Mouse (Mus musculus) small intestine, adult 2 months (tissue): Measurements from ENCODE around the gene Coa3. TPM values are rescaled to one million over a fixed set of nuclear protein-coding genes. Genes with fewer than 3 reads are reported as not detected.

ENCODE experiments used
- H3K27ac ChIP-seq: fragments of 200-500 bp; 2 replicates; pipeline ENCODE4 v1.5.1; 2012; ENCODE audit warnings: low read depth, low read length, control low read depth, inconsistent platforms; ENCODE audit not compliant: insufficient read depth
- H3K27me3 ChIP-seq: fragments of 200-500 bp; 2 replicates; pipeline ENCODE4 v1.6.1; 2012; ENCODE audit warnings: mild to moderate bottlenecking, moderate library complexity, low read length, inconsistent platforms; ENCODE audit not compliant: control insufficient read depth, insufficient read depth
- H3K36me3 ChIP-seq: fragments of 200-500 bp; 2 replicates; pipeline ENCODE4 v1.6.1; 2012; ENCODE audit warnings: mild to moderate bottlenecking, low read length, control low read depth, inconsistent platforms; ENCODE audit not compliant: control insufficient read depth, insufficient read depth
- H3K4me1 ChIP-seq: fragments of 200-500 bp; 2 replicates; pipeline ENCODE4 v1.6.1; 2012; ENCODE audit warnings: low read length, inconsistent platforms, mixed read lengths; ENCODE audit not compliant: control insufficient read depth, insufficient read depth, insufficient read length
- H3K4me3 ChIP-seq: fragments of 200-500 bp; 2 replicates; pipeline ENCODE4 v1.5.1; 2012; ENCODE audit warnings: low read depth, mild to moderate bottlenecking, control low read depth, inconsistent platforms, low read length, moderate library complexity
- CTCF ChIP-seq: fragments of 200-500 bp; IDR thresholded peaks from 2 replicates; pipeline ENCODE4 v1.5.1; 2012; ENCODE audit warnings: low read depth, mild to moderate bottlenecking, control low read depth, inconsistent platforms, low read length, moderate library complexity, mixed read lengths; ENCODE audit not compliant: insufficient replicate concordance, insufficient read length; ENCODE audit errors: extremely low read depth
- POLR2A ChIP-seq: fragments of 200-500 bp; IDR thresholded peaks from 2 replicates; pipeline ENCODE4 v1.6.1; 2012; ENCODE audit warnings: low read depth, mild to moderate bottlenecking, control low read depth, inconsistent platforms, low read length, moderate library complexity
- WGBS: fragments of 180-500 bp; shearing (Covaris S2); methylation state at CpG from one replicate; pipeline ENCODE4 v1.1.7; 2018; 5-methylcytosine and 5-hydroxymethylcytosine counted together
- polyA plus RNA-seq: library from polyadenylated mRNA; depleted of rRNA; stranded (reverse); fragments of >200 nt; gene quantifications from 2 replicates; pipeline ENCODE4 v1.2.3, GENCODE M21; 2012

The Coa3 gene
- polyA plus RNA-seq, 1 experiment = 479 TPM

GRCm38 (mm10) chr11:101279193-101279569 is 267 bp upstream of the Coa3 start:
- Histone ChIP-seq H3K4me3 (peak overlapping the region; percentile 76), H3K36me3 (no peaks in the 10 kb centered on the region), H3K27ac (no peak overlapping the region), H3K4me1 (peaks cover 24% of the 10 kb centered on the region), H3K27me3 (no peaks in the 10 kb centered on the region)
- WGBS = 58% methylated on average over 14 of the region's 14 CpGs
- TF ChIP-seq CTCF = no peak
- TF ChIP-seq POLR2A = no peak

DNA sequence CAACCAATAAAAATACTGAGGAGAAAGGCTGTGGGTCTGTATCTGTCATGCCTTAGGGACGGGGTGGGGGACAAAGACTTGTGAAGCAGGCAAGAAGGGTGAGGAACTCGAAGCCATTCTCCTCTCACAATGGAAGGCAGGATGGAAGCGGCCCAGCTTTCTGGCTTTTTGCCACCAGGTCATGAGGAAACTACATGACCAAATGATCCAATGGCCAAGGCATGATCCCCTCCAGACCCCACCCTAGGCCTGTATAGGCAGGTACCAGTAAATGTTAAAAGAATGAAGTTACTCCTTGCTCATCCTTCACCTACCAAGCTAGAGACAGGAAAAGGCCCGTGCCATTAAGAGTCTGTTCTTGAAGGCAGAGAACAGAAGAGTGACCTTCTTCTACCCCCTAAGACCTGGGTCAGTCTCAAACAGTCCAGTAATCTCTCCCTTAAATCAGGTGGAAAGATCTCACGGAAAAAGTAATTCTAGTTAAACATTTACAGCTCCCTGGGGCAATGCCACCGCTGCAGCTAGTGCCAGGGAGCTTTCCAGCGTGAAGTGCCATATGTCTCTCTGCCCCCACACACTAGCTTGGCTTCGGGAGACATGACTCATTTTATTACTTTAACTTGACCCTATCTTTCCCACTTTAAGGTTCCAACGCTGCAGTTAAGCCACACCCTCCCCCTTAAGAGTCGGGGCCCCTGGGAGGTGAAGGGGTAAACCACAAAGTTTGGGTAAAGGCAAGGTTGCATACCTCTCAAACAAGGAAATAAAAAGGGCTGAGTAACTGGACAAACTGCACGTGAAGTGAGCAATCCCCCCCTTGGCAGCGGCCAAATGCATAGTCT is 1.3 kb downstream of the Coa3 start:
- H3K27ac ChIP-seq = peak overlapping the region; percentile 94
- no peak for TF ChIP-seq POLR2A
- TF ChIP-seq CTCF = no peak
- no peaks in the 10 kb centered on the region for H3K27me3 ChIP-seq
- WGBS = 18% methylated on average over 12 of the region's 12 CpGs
- peaks cover 21% of the 10 kb centered on the region for H3K4me1 ChIP-seq
- peak overlapping the region; percentile 76 for H3K4me3 ChIP-seq
- H3K36me3 ChIP-seq = no peaks in the 10 kb centered on the region

DNA sequence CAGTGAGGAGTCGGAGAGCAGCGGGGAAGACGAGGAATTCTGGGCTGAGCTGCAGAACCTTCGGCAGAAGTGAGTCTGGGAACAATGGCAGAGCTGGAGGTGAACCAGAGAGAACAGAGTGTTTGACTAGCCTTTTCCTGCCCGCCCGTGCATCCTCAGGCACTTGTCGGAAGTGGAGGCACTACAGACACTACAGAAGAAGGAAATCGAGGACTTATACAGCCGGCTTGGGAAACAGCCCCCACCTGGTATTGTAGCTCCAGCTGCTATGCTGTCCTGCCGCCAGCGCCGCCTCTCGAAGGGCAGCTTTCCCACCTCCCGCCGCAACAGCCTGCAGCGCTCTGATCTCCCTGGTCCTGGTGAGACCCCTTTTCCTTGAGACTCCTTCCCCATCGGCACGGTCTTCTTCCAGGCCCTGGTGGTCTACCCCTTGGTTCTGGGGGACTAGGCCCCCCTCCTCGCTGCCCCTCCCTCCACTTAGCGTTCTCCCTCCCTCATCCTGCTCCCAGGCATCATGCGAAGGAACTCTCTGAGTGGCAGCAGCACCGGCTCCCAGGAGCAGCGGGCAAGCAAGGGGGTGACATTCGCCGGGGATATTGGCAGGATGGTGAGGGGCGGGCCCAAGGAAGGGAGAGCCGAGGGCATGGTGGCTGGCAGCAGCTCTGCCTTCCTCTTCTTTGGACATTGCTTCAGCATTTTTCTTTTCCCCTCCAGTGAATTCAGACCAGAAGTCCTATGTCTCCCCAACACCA is 2.4 kb downstream of the Coa3 start:
- Histone ChIP-seq H3K36me3 (no peaks in the 10 kb centered on the region), H3K4me3 (peak overlapping the region; percentile 21), H3K27me3 (no peaks in the 10 kb centered on the region), H3K27ac (no peak overlapping the region), H3K4me1 (peaks cover 21% of the 10 kb centered on the region)
- no peak for TF ChIP-seq POLR2A
- TF ChIP-seq CTCF = no peak
- 53% methylated on average over 27 of the region's 27 CpGs for WGBS

DNA sequence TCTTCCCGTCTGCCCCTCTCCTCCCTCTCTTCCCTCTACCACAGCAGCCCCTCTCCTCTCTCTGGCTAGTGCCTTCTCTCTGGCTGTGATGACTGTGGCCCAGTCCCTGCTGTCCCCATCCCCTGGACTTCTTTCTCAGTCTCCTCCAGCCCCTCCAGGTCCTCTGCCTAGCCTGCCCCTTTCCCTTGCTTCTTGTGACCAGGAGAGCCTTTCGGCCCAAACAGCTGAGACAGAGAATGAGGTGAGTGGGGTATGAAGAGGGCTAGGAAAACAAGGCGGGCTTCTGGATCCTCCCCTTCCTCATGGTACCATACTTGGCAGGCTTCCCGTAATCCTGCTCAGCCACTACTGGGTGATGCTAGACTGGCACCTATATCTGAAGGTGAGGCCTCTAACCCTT is 3.6 kb downstream of the Coa3 start:
- Histone ChIP-seq H3K36me3 (no peaks in the 10 kb centered on the region), H3K27me3 (no peaks in the 10 kb centered on the region), H3K27ac (no peak overlapping the region), H3K4me1 (peaks cover 21% of the 10 kb centered on the region), H3K4me3 (no peak overlapping the region)
- TF ChIP-seq CTCF = no peak
- TF ChIP-seq POLR2A = no peak
- WGBS = 69% methylated on average over 4 of the region's 4 CpGs

DNA sequence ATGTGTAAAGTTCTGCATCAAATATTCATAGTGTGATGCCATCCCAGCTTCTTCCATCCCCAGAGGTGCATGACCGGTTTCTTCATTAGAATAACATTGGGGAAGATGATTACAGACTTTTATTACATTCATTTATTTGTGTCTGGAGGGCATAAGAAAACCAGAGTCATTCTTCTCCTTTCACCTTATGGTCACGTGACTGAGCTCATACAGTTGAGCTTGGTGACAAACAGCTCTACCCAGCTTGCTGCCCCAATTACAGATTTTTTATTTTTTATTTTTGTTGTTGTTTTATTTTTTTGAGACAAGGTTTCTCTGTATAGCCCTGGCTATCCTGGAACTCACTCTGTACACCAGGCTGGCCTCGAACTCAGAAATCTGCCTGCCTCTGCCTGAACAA is 6.5 kb downstream of the Coa3 start:
- no peak for TF ChIP-seq CTCF
- no peak for TF ChIP-seq POLR2A
- peaks cover 18% of the 10 kb centered on the region for H3K4me1 ChIP-seq
- WGBS = 91% methylated on average over 3 of the region's 3 CpGs
- no peak overlapping the region for H3K4me3 ChIP-seq
- no peaks in the 10 kb centered on the region for H3K27me3 ChIP-seq
- no peak overlapping the region for H3K27ac ChIP-seq
- no peaks in the 10 kb centered on the region for H3K36me3 ChIP-seq

DNA sequence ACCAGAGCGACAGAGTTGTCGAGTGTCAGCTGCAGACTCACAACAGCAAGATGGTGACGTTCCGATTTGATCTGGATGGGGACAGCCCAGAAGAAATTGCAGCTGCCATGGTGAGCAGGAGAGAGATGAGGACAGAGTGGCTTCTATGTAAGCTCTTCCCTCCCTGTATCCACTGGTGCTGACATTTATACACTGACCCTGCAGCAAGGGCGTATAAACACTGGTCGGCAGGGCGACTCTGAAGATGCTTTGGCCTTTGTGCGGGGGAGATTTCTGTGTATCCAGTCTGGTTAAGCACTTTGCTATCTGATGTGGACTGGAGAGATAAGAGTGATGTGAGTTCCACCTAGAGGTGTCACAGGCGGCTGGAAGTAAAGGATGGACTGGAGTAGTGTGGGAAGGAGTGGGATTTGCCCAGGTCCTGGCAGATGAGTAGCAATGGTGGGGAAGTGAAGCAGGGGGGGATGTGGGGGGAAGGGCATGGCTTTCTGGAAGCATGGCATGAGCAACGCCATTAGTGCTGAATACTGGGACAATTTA is 9.3 kb downstream of the Coa3 start:
- 34% methylated on average over 10 of the region's 10 CpGs for WGBS
- TF ChIP-seq POLR2A = no peak
- Histone ChIP-seq H3K27me3 (no peaks in the 10 kb centered on the region), H3K4me1 (peaks cover 3% of the 10 kb centered on the region; the same call in 1 of the 2 replicates), H3K27ac (no peak overlapping the region), H3K4me3 (no peak overlapping the region), H3K36me3 (no peaks in the 10 kb centered on the region)

GRCm38 (mm10) chr11:101265906-101266305 is 13.0 kb downstream of the Coa3 start:
- TF ChIP-seq CTCF (no peak), POLR2A (no peak)
- WGBS = 71% methylated on average over 6 of the region's 6 CpGs
- H3K27me3 ChIP-seq = peaks cover 13% of the 10 kb centered on the region
- peaks cover 13% of the 10 kb centered on the region; the same call in 1 of the 2 replicates for H3K4me1 ChIP-seq
- H3K36me3 ChIP-seq = no peaks in the 10 kb centered on the region
- no peak overlapping the region for H3K27ac ChIP-seq
- no peak overlapping the region for H3K4me3 ChIP-seq
